Mouse (Mus musculus) liver, embryonic 14.5 days (tissue): ENCODE data around the gene Zfp74. TPM values are rescaled to one million over a fixed set of nuclear protein-coding genes. Genes with fewer than 3 reads are reported as not detected.

Source experiments
- ATAC-seq: fragments of 200-750 bp; cut with Nextera tagmentation; 2 replicates; pipeline ENCODE4 v1.8.0; 2017; ENCODE audit warnings: moderate number of reproducible peaks, mild to moderate bottlenecking, moderate library complexity; ENCODE audit not compliant: insufficient read depth
- DNase-seq, 3 experiments: peaks; one replicate each; pipeline ENCODE4 v3.0.0-alpha.2; 2012 to 2013; ENCODE audit warnings: low read depth in 3 of 3, low spot score in 3 of 3
- H3K27ac ChIP-seq: fragments of 300-500 bp; sonication (generic); 2 replicates; pipeline ENCODE4 v1.5.1; 2014; ENCODE audit warnings: moderate library complexity, mild to moderate bottlenecking, control low read depth, inconsistent platforms
- H3K27me3 ChIP-seq: fragments of 300-500 bp; sonication (generic); 2 replicates; pipeline ENCODE4 v1.6.1; 2014; ENCODE audit warnings: mild to moderate bottlenecking, low read length, moderate library complexity; ENCODE audit not compliant: control insufficient read depth, insufficient read depth
- H3K36me3 ChIP-seq: fragments of 300-500 bp; sonication (generic); replicated peaks from 2 replicates; pipeline ENCODE4 v1.6.1; 2014; ENCODE audit warnings: low read depth; ENCODE audit not compliant: control insufficient read depth, insufficient read depth
- H3K4me1 ChIP-seq, 2 experiments: fragments of 200-500 bp in 1 of 2; fragments of 300-500 bp in 1 of 2; sonication (generic) in 1 of 2; replicated peaks; 2 replicates each; pipeline ENCODE4 v1.6.1; 2012 to 2014; ENCODE audit warnings: antibody characterized with exemption in 1 of 2, inconsistent platforms in 1 of 2, low read length in 1 of 2; ENCODE audit not compliant: control insufficient read depth in 2 of 2, insufficient read depth in 2 of 2
- H3K4me2 ChIP-seq: fragments of 300-500 bp; sonication (generic); 2 replicates; pipeline ENCODE4 v1.6.1; 2014; ENCODE audit warnings: low read depth, mild to moderate bottlenecking, control low read depth, moderate library complexity
- H3K4me3 ChIP-seq, 2 experiments: fragments of 200-500 bp in 1 of 2; fragments of 300-500 bp in 1 of 2; sonication (generic) in 1 of 2; 2 replicates each; pipeline ENCODE4 v1.5.1; 2012 to 2014; ENCODE audit warnings: low read depth in 2 of 2, low read length in 2 of 2, mild to moderate bottlenecking in 2 of 2, control low read depth in 1 of 2, inconsistent platforms in 1 of 2, moderate library complexity in 1 of 2; ENCODE audit not compliant: insufficient read depth in 1 of 2
- H3K9ac ChIP-seq: fragments of 300-500 bp; sonication (generic); replicated peaks from 2 replicates; pipeline ENCODE4 v1.6.1; 2014; ENCODE audit warnings: mild to moderate bottlenecking, control low read depth, moderate library complexity
- H3K9me3 ChIP-seq: fragments of 300-500 bp; sonication (generic); 2 replicates; pipeline ENCODE4 v1.6.1; 2016; ENCODE audit warnings: low read length, mixed read lengths; ENCODE audit not compliant: control insufficient read depth
- CTCF ChIP-seq: IDR thresholded peaks from 2 replicates; pipeline ENCODE4 v1.5.1; 2016; ENCODE audit warnings: antibody characterized with exemption, low read depth, control low read depth
- EP300 ChIP-seq: IDR thresholded peaks from 2 replicates; pipeline ENCODE4 v1.6.1; 2016; ENCODE audit warnings: antibody characterized with exemption, low read depth
- WGBS: fragments of 180-500 bp; shearing (Covaris S2); extraction: QIAGEN DNeasy Blood & Tissue Kit; methylation state at CpG from one replicate; pipeline ENCODE4 v1.1.7; 2014; ENCODE audit not compliant: insufficient replicate concordance; 5-methylcytosine and 5-hydroxymethylcytosine counted together
- microRNA-seq: library from miRNA; unstranded; fragments of <30 nt; microRNA quantifications from one replicate; pipeline ENCODE4, GENCODE M21; 2016
- polyA plus RNA-seq, 2 experiments: library from polyadenylated mRNA; depleted of rRNA in 1 of 2; stranded (reverse) in 1 of 2; unstranded in 1 of 2; fragments of >200 nt; fragmentation: Nextera tagmentation in 1 of 2; extraction: Ambion mirVana in 1 of 2; gene quantifications; 2 replicates each; pipeline versions ENCODE4 v1.2.1 to v1.2.3; 2012 to 2014

The Zfp74 gene
- polyA plus RNA-seq, 2 experiments: 1.5 to 1.8 TPM

DNA sequence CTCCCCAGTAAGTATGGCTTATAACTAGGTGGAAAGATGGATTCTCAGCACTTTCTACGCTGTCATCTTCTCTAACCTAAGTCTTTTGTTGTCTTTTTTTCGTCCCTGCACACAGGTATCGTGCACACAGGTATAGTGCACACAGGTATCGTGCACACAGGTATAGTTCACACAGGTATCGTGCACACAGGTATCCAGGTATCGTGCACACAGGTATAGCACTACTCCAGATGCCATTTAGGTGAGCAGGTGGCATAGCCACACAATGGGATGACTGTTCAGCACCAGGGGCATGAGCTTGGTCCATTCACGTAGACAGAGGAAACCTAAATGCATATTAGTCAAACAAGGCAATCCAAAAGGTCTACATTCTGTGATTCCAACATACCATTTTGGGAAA is 63.4 kb downstream of the Zfp74 start:
- no peak for TF ChIP-seq EP300
- no peak for TF ChIP-seq CTCF
- H3K27ac ChIP-seq: no peak overlapping the region
- DNase-seq (no peak), ATAC-seq (no peak)
- H3K9me3 ChIP-seq: peaks cover 22% of the 10 kb centered on the region
- H3K36me3 ChIP-seq: peaks cover 18% of the 10 kb centered on the region
- H3K4me2 ChIP-seq: no peak overlapping the region
- H3K4me1 ChIP-seq: no peaks in the 10 kb centered on the region
- no peak overlapping the region for H3K4me3 ChIP-seq
- H3K27me3 ChIP-seq: no peaks in the 10 kb centered on the region
- no peak overlapping the region for H3K9ac ChIP-seq
- WGBS: 78% methylated on average over 7 of the region's 7 CpGs

DNA sequence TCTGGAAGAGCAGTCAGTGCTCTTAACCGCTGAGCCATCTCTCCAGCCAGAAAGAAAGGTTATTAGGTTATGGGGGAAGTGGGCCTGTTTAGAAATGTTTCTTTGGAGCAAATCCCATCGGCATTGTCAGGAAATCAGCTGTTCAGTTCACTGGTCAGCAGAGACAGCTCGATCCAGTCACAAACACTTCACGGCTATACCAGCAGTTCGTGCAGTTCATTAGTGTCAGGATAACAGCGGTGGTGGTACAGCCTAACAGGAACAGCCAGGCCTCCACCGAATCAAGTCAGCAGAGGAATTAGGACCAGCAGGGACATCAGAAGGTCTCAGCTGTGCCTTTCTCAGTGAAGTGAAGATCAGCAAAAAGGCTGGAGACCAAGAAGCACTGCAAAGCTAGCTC is 73.0 kb downstream of the Zfp74 start:
- H3K9me3 ChIP-seq: peaks cover 2% of the 10 kb centered on the region; the same call in 1 of the 2 replicates
- 74% methylated on average over 7 of the region's 7 CpGs for WGBS
- TF ChIP-seq EP300: no peak
- TF ChIP-seq CTCF: no peak
- H3K27ac ChIP-seq: no peak overlapping the region
- ATAC-seq: no peak
- H3K27me3 ChIP-seq: no peaks in the 10 kb centered on the region
- no peaks in the 10 kb centered on the region for H3K4me1 ChIP-seq
- H3K4me2 ChIP-seq: no peak overlapping the region
- H3K4me3 ChIP-seq: no peak overlapping the region
- no peak for DNase-seq
- H3K9ac ChIP-seq: no peak overlapping the region
- H3K36me3 ChIP-seq: no peaks in the 10 kb centered on the region

Small RNA genes lying within 50 kb of the gene (microRNA-seq; reads per million reads assigned to microRNA genes)
- not detected for gene Mir7668

Other genes with a start within 250 kb of the Zfp74 start
- gene Catsperg2, start 227.1 kb downstream of the Zfp74 start, polyA plus RNA-seq (2012; rRNA removed): 0.01 TPM in 1 of 2 replicates, not detected in the other
- not detected in 2 replicates for gene Catsperg2, start 227.1 kb downstream of the Zfp74 start, polyA plus RNA-seq (2014; fragmentation: Nextera tagmentation; extraction: Ambion mirVana)
- 2.2 and 2.8 TPM in 2 replicates for gene Zfp84, start 185.5 kb downstream of the Zfp74 start, polyA plus RNA-seq (2012; rRNA removed)
- gene Zfp84, start 185.5 kb downstream of the Zfp74 start, polyA plus RNA-seq (2014; fragmentation: Nextera tagmentation; extraction: Ambion mirVana): 3.1 and 4.1 TPM in 2 replicates
- gene Zfp30, start 170.1 kb downstream of the Zfp74 start, polyA plus RNA-seq (2012; rRNA removed): 0.32 and 0.45 TPM in 2 replicates
- 0.32 and 0.61 TPM in 2 replicates for gene Zfp30, start 170.1 kb downstream of the Zfp74 start, polyA plus RNA-seq (2014; fragmentation: Nextera tagmentation; extraction: Ambion mirVana)
- 1.0 and 1.7 TPM in 2 replicates for gene Zfp790, start 138.0 kb downstream of the Zfp74 start, polyA plus RNA-seq (2012; rRNA removed)
- gene Zfp790, start 138.0 kb downstream of the Zfp74 start, polyA plus RNA-seq (2014; fragmentation: Nextera tagmentation; extraction: Ambion mirVana): 3.4 and 4.1 TPM in 2 replicates
- gene Zfp940, start 100.4 kb downstream of the Zfp74 start, polyA plus RNA-seq (2012; rRNA removed): 0.17 and 0.41 TPM in 2 replicates
- gene Zfp940, start 100.4 kb downstream of the Zfp74 start, polyA plus RNA-seq (2014; fragmentation: Nextera tagmentation; extraction: Ambion mirVana): 0.61 and 1.0 TPM in 2 replicates
- 0.69 and 0.92 TPM in 2 replicates for gene Zfp420, start 94.1 kb downstream of the Zfp74 start, polyA plus RNA-seq (2012; rRNA removed)
- 0.66 and 1.0 TPM in 2 replicates for gene Zfp420, start 94.1 kb downstream of the Zfp74 start, polyA plus RNA-seq (2014; fragmentation: Nextera tagmentation; extraction: Ambion mirVana)
- 1.0 and 1.2 TPM in 2 replicates for gene Zfp27, start 47.5 kb downstream of the Zfp74 start, polyA plus RNA-seq (2012; rRNA removed)
- gene Zfp27, start 47.5 kb downstream of the Zfp74 start, polyA plus RNA-seq (2014; fragmentation: Nextera tagmentation; extraction: Ambion mirVana): 1.7 TPM in 2 replicates
- gene Zfp383, start 45.9 kb downstream of the Zfp74 start, polyA plus RNA-seq (2012; rRNA removed): 0.51 and 0.69 TPM in 2 replicates
- 0.35 and 0.42 TPM in 2 replicates for gene Zfp383, start 45.9 kb downstream of the Zfp74 start, polyA plus RNA-seq (2014; fragmentation: Nextera tagmentation; extraction: Ambion mirVana)
- gene Zfp568, start 29.9 kb upstream of the Zfp74 start, polyA plus RNA-seq (2012; rRNA removed): 4.5 and 6.1 TPM in 2 replicates
- gene Zfp568, start 29.9 kb upstream of the Zfp74 start, polyA plus RNA-seq (2014; fragmentation: Nextera tagmentation; extraction: Ambion mirVana): 7.0 and 8.2 TPM in 2 replicates
- gene Zfp14, start 97.3 kb upstream of the Zfp74 start, polyA plus RNA-seq (2012; rRNA removed): 0.24 and 0.38 TPM in 2 replicates
- 0.21 and 0.27 TPM in 2 replicates for gene Zfp14, start 97.3 kb upstream of the Zfp74 start, polyA plus RNA-seq (2014; fragmentation: Nextera tagmentation; extraction: Ambion mirVana)
- 0.22 and 0.50 TPM in 2 replicates for gene Zfp82, start 118.8 kb upstream of the Zfp74 start, polyA plus RNA-seq (2012; rRNA removed)
- 1.2 and 1.8 TPM in 2 replicates for gene Zfp82, start 118.8 kb upstream of the Zfp74 start, polyA plus RNA-seq (2014; fragmentation: Nextera tagmentation; extraction: Ambion mirVana)
- 0.13 TPM in 1 of 2 replicates, not detected in the other for gene Gm26920, start 136.3 kb upstream of the Zfp74 start, polyA plus RNA-seq (2012; rRNA removed)
- 0.23 TPM in 1 of 2 replicates, not detected in the other for gene Gm26920, start 136.3 kb upstream of the Zfp74 start, polyA plus RNA-seq (2014; fragmentation: Nextera tagmentation; extraction: Ambion mirVana)
- 0.54 and 1.8 TPM in 2 replicates for gene Zfp566, start 136.4 kb upstream of the Zfp74 start, polyA plus RNA-seq (2012; rRNA removed)
- 1.3 and 1.5 TPM in 2 replicates for gene Zfp566, start 136.4 kb upstream of the Zfp74 start, polyA plus RNA-seq (2014; fragmentation: Nextera tagmentation; extraction: Ambion mirVana)
- 3.7 and 4.8 TPM in 2 replicates for gene Zfp260, start 140.7 kb upstream of the Zfp74 start, polyA plus RNA-seq (2012; rRNA removed)
- gene Zfp260, start 140.7 kb upstream of the Zfp74 start, polyA plus RNA-seq (2014; fragmentation: Nextera tagmentation; extraction: Ambion mirVana): 11.9 and 12.6 TPM in 2 replicates
- 0.26 and 0.66 TPM in 2 replicates for gene Zfp382, start 167.9 kb upstream of the Zfp74 start, polyA plus RNA-seq (2012; rRNA removed)
- 0.32 and 1.5 TPM in 2 replicates for gene Zfp382, start 167.9 kb upstream of the Zfp74 start, polyA plus RNA-seq (2014; fragmentation: Nextera tagmentation; extraction: Ambion mirVana)
- gene Zfp146, start 215.7 kb upstream of the Zfp74 start, polyA plus RNA-seq (2012; rRNA removed): 13.5 and 20.8 TPM in 2 replicates
- gene Zfp146, start 215.7 kb upstream of the Zfp74 start, polyA plus RNA-seq (2014; fragmentation: Nextera tagmentation; extraction: Ambion mirVana): 4.2 and 4.4 TPM in 2 replicates
- gene Cox7a1, start 230.1 kb upstream of the Zfp74 start, polyA plus RNA-seq (2012; rRNA removed): 3.5 TPM in 2 replicates
- gene Cox7a1, start 230.1 kb upstream of the Zfp74 start, polyA plus RNA-seq (2014; fragmentation: Nextera tagmentation; extraction: Ambion mirVana): 5.5 and 7.0 TPM in 2 replicates
- gene Capns1, start 244.7 kb upstream of the Zfp74 start, polyA plus RNA-seq (2012; rRNA removed): 122 and 167 TPM in 2 replicates
- 29.3 and 31.2 TPM in 2 replicates for gene Capns1, start 244.7 kb upstream of the Zfp74 start, polyA plus RNA-seq (2014; fragmentation: Nextera tagmentation; extraction: Ambion mirVana)